Mouse (Mus musculus) large intestine, adult 2 months (tissue): ENCODE results near the gene Zpbp2. TPM values are rescaled to one million over a fixed set of nuclear protein-coding genes. Genes with fewer than 3 reads are reported as not detected.

Experiments used
- DNase-seq: peaks from one replicate; pipeline ENCODE4 v3.0.0-alpha.2; 2012; ENCODE audit warnings: low read depth, low spot score
- WGBS: fragments of 180-500 bp; shearing (Covaris S2); methylation state at CpG from one replicate; pipeline ENCODE4 v1.1.7; 2018; 5-methylcytosine and 5-hydroxymethylcytosine counted together
- polyA plus RNA-seq: library from polyadenylated mRNA; depleted of rRNA; stranded (reverse); fragments of >200 nt; gene quantifications from 2 replicates; pipeline ENCODE4 v1.2.3, GENCODE M21; 2012; rRNA removed

The Zpbp2 gene
- 0.31 and 0.78 TPM in 2 replicates for polyA plus RNA-seq

- DNase-seq, result peak; percentile 57
- WGBS, result 2% methylated on average over 51 of the region's 51 CpGs
Observed at GRCm38 (mm10) chr11:98550975-98551828, at the start of gene Zpbp2. Gene Zpbp2 (plus strand): TSS chr11:98551097.

DNA sequence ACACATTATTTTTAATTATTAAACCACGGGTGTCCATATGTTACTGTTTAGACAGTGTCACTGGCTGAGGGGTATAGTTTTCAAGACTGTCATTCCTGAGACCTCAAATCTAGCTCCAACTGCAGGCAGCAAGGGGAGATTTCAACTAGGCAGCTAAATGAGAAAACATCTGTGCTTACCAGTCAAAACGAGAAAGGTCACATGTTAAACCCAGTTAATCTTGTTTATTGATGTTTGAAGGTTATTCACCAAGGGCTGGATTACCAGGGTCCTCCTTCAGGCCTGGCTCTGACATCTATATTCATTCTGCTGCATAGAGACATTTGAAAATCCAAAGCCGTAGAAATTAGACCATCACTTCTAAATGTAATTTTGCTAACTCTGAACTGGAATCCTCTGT is 46.0 kb upstream of the Zpbp2 start:
- no peak for DNase-seq
- WGBS, result 38% methylated on average over 3 of the region's 3 CpGs

- DNase-seq, result no peak
- WGBS, result 62% methylated on average over 7 of the region's 7 CpGs
Observed at GRCm38 (mm10) chr11:98509434-98509833, 41.5 kb upstream of the Zpbp2 start.

GRCm38 (mm10) chr11:98510125-98510524 is 40.8 kb upstream of the Zpbp2 start:
- 73% methylated on average over 8 of the region's 8 CpGs for WGBS
- DNase-seq, result no peak

GRCm38 (mm10) chr11:98512881-98513280 is 38.0 kb upstream of the Zpbp2 start:
- 85% methylated on average over 13 of the region's 13 CpGs for WGBS
- no peak for DNase-seq

GRCm38 (mm10) chr11:98513356-98513936 is 37.5 kb upstream of the Zpbp2 start:
- 72% methylated on average over 6 of the region's 6 CpGs for WGBS
- no peak for DNase-seq

- 24% methylated on average over 10 of the region's 10 CpGs for WGBS
- no peak for DNase-seq
Observed at GRCm38 (mm10) chr11:98520468-98520867, 30.4 kb upstream of the Zpbp2 start.

DNA sequence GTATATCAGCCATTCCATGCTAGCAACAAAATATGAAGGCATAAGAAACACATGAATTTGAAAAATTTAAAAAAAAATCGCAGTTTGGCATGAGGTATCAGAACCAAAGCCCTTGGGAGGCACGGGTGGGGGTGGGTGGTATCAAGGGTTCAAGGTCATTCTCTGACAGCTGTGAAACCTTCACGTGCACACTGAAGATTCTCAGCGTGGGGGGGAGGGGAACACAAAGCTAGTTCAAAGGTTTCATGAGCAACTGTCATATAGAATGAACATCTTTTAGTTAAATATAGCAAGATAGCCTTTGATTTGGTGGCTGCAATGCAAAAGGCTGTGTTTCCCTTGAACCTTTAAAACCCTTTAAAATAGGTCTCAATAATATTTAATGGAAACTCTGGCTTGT is 25.8 kb upstream of the Zpbp2 start:
- DNase-seq, result no peak
- WGBS, result 37% methylated on average over 4 of the region's 4 CpGs

DNA sequence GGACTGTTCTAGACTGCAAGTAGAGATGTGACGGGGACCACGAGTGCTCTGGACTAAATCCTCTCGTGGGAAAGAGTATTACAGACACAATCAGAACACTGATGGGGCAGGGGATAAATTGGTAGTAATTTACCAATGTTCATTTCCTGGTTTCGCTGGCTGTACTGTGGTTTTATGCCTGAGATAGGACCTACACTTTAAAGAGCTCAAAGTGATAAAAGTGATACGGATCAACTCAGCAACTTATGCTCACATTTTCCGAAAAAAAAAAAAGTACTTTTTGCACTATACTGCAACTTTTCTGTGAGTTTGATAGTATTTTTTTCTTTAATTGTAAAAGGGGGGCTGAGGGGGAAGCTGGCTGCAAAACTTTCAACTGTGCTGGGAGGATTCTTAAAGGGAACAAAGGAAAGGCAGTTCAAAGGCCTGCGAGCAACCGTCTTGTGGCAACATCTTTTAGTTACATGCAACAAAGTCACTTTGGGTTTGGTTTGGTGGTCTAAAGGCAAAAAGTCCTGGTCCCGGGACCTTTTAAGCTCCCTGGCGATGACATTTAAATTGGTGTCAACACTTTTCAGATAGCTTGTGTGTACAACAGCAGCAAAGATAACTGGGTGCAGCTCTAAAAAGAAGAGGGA is 24.0 kb upstream of the Zpbp2 start:
- 74% methylated on average over 10 of the region's 10 CpGs for WGBS
- DNase-seq, result no peak

DNA sequence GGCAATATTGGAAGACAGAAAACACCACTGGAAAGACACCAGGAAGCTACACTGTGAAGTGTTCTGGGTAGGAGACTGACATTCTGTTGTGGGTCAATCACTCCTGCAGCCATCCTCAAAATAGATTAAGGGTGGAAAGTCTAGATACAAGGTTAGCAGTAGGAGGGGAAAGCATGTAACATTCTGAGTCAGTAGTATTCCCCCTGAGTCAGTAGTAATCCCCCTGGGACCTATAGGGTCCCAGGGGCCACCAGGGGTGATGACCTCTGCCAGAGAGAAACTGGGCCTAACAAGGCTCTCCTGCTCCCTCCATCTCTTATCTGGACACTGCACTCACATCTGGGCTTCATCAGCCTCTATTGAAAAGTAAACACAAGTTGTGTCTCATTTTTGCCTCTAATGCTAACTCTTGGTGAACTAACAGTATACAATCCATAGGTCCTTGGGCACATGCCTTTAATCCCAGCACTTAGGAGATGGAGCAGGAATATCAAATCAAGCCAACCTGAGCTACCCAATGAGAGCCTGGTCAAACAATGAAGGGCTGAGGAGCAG is 13.3 kb upstream of the Zpbp2 start:
- DNase-seq, result no peak

DNA sequence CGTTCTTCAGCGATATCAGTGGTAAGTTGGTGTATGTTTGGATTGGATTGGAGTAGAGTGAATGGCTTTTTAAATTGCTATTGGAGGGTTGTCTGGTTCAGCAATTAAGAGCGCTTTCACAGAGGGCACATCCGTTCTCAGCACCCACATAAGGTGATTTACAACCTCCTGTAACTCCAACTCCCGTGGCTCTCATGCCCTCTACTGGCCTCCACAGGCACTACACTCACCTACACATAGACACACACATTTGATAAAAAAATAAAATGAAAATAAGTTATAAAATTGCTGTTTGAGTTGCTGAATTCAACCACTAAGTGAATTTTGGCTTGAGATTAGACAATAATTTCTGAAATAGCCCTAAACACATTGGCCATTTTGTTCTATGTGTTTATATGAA is 10.6 kb upstream of the Zpbp2 start:
- DNase-seq, result no peak
- 74% methylated on average over 5 of the region's 5 CpGs for WGBS

DNA sequence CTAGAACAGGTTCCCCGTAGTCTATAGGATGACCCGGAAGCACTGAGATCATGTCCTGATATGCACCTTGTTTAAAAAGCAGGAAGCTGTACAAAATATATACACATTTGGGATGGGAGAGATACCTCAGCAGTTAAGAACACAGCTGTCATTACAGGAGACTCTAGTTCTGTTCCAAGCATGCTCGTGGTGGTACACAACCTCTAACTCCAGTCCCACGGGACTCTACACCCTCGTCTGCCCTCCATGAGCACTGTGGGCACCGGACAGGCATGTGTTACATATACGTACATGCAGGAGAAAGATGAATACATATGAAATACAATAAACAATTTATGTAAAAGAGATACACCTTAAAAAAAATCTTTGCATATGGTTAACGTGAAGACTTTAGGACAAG is 8.3 kb upstream of the Zpbp2 start:
- WGBS, result 69% methylated on average over 8 of the region's 8 CpGs
- DNase-seq, result no peak

- WGBS, result 81% methylated on average over 1 of the region's 1 CpGs
- DNase-seq, result no peak
Observed at GRCm38 (mm10) chr11:98543414-98543813, 7.5 kb upstream of the Zpbp2 start.

- no peak for DNase-seq
- 5% methylated on average over 16 of the region's 16 CpGs for WGBS
Observed at GRCm38 (mm10) chr11:98544890-98545677, 5.8 kb upstream of the Zpbp2 start.

GRCm38 (mm10) chr11:98545711-98546231 is 5.1 kb upstream of the Zpbp2 start, which contains the start of gene Ikzf3:
Gene Ikzf3 (minus strand): TSS chr11:98546031.
- WGBS, result 2% methylated on average over 58 of the region's 58 CpGs
- no peak for DNase-seq

GRCm38 (mm10) chr11:98546529-98547307 is 4.2 kb upstream of the Zpbp2 start:
- whole genome bisulfite sequencing, result 44% methylated on average over 12 of the region's 12 CpGs
- no peak for DNase-seq

GRCm38 (mm10) chr11:98547308-98547693 is 3.6 kb upstream of the Zpbp2 start:
- WGBS, result 43% methylated on average over 3 of the region's 3 CpGs
- no peak for DNase-seq

DNA sequence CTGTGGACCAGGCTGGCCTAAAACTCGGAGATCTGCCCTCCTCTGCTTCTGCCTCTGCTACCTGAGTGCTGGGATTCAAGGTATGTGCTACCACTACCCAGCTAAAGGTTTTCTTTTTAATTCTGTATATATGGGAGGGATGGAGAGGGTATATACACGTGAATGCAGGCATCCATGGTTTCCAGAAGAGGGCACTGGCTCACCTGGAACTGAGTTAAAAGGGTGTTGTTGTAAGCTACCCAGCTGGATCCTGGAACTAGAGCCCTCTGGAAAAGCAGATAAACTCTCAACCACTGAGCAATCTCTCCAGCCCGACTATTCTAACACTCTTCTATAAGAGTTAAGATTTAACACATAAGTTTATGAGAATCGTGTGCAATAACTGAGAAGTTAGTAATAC is 1.5 kb upstream of the Zpbp2 start:
- DNase-seq, result no peak
- WGBS, result 64% methylated on average over 4 of the region's 4 CpGs
